Mouse (Mus musculus) gastrocnemius, postnatal 36 days (tissue): ENCODE data around the gene Tcf7l1. TPM values are rescaled to one million over a fixed set of nuclear protein-coding genes. Genes with fewer than 3 reads are reported as not detected.

Source experiments
- DNase-seq, 2 experiments: peaks; one replicate each; pipeline ENCODE4 v3.0.0; 2022
- intact Hi-C: fragments of 180-260 bp; cut with DNase I; formaldehyde crosslinking; loops from one replicate; pipeline ENCODE4 v1.15.1; 2025
- total RNA-seq, 2 experiments: library from RNA; stranded (reverse); gene quantifications; 2 replicates each; pipeline ENCODE4 v1.2.3; 2021

Gene Tcf7l1
- total RNA-seq, 2 experiments from 2014 or later, result 4.0 to 5.7 TPM

DNA sequence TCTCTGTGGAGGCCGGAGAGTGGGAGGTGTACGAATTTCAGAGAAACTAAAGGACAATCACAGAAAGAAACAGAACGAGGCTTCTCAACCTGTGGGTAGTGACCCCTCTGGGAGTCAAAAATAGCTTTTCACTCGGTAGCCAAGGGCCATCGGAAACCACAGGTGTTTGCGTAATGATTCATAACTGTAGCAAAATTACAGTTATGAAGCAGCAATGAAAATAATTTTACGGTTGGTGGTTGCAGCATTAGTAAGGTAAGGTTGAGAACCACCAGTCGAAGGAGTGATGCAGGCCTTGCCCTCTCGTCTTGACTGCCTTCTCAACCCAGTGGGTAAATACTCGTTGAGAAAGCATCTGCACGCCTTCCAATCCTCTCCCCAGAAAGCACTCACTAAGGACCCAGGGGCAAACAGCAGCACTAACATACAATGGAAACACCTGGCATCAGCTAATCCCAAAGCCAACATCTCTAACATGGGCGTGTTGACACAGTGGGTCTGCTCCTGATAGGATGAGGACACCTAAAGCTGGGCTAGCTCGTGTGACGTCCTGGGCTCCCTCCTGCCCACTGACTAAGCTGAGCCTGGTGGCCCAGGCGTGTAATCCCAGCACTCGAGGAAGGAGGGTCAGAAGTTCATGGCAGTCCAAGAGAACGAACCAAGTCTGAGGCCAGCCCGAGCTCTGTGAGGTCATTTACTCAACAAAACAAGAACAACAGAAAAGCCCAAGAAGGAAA is 147.7 kb downstream of the Tcf7l1 start:
- no peak for DNase-seq
- intact Hi-C loops, result no loop called here

DNA sequence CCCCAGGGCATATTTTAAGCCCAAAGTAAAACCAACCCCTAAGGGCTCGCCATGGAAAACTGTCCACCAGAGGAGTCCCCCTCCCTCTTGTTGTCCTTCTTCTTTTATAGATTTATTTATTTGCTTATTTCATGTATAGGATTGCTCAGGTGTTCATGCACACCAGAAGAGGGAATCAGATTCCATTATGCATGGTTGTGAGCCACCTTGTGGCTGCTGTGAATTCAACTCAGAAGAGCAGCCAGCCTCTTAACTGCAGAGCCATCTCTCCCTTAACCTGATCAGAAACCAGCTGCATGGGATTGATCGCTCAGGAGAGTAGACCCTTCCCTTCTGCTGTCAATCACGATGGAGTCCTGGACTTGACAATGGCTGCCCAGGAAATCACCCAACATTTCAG is 152.1 kb downstream of the Tcf7l1 start:
- DNase-seq, result no peak
- intact Hi-C loops, result loop anchor here (5.0 to 10.0 kb wide), 3 partner anchors 115 to 588 kb away; partner anchors contain the start of gene Dnah6

DNA sequence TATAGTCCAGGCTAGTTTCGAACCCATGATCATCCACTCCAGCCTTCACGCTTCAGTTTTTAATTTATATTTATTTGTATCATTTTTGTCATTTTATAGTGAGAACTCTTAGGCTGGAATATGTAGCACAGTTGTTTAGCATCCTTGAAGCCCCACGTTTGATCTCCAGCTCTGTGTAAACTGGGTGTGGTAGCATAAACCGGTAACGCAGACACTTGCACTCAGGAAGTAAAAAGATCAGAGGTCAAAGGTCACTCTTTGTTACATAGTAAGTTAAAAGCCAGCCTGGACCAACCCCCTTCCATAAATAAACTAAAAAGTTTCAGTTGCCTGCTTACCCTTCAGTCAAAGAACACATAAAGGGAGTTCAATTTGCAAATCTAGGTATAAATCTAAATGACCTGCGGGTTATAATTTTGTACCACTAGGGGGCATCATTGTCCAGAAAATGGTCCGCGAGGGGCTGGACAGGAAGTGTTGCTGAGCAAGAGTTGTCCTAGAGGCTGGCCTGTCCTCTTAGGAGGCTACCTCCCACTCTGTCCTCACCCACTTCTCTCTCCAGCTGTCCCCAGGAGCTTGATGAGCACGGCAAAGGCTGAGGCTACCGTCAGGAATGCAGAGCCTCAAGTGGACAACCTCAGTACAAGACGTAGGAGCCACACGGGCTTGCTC is 153.2 kb downstream of the Tcf7l1 start:
- intact Hi-C loops, result loop anchor here (2.0 to 10.0 kb wide), 4 partner anchors 116 to 589 kb away; partner anchors contain the start of genes Dnah6 and Tcf7l1

DNA sequence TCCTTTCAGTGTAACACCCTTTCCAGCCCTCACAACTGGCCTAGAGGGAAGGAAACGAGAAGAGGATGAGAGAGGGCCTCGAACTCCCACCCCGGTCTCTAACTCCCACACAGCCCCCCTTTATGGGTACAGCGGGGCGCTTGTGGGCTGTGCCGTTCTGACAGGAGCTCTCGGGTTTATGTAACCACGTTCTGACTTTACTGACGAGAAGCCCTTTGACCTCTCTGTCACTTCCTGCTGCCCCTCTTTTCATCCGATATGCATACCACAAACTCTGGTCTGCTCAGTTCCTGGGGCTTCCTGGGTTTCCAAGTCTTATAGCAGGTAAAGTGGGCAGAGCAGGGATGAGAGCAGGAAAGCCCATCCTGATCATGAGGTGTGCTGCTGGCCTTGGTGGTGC is 154.7 kb downstream of the Tcf7l1 start:
- intact Hi-C loops, result loop anchor here (2.0 to 10.0 kb wide), 3 partner anchors 33 to 590 kb away; partner anchors contain the start of genes Dnah6 and Tcf7l1
- no peak for DNase-seq

More for the DNA sequence above, 153.2 kb downstream of the Tcf7l1 start:
- peak; percentile 37 to 46 for DNase-seq

DNA sequence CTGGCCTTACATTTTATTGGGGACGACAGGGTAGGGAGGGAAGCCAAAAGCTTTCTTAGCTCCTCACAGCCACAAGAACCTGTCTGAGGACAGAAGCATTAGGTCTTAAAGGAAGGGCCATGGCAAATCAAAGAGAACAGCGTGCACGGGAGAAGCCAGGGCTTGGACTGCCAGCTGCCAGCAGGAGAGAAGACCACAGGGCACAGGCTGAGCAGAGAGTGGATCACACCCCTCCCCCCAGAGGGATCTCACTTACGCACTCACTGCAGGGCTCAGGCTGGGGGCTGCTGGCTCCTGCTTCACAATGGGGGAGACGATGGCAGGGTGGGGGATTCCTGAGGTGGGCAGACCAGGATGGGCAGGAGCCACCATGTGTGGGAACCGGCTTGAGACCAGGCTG is 157.4 kb downstream of the Tcf7l1 start:
- DNase-seq, result no peak
- intact Hi-C loops, result loop anchor here (5.0 to 10.0 kb wide), 2 partner anchors 36 to 593 kb away; partner anchors contain the start of gene Dnah6

DNA sequence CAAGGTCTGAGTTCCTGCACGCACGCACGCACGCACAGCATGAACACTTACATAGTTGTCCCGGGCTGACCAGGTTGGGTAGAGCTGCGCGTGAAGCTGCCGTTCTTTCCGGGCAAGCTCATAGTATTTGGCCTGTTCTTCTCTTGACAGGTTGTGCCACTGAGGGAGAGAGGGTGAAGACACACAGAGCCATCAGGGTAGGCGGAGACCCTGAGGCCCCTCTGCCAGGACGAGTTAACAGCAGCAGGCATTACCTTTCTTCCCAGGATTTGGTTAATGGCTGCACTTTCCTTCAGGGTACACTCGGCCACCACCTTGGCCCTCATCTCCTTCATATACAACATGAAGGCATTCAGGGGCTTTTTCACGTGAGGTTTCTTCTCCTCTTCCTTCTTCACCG is 158.1 kb downstream of the Tcf7l1 start:
- intact Hi-C loops, result loop anchor here (5.0 to 10.0 kb wide), 2 partner anchors 36 to 594 kb away; partner anchors contain the start of gene Dnah6

DNA sequence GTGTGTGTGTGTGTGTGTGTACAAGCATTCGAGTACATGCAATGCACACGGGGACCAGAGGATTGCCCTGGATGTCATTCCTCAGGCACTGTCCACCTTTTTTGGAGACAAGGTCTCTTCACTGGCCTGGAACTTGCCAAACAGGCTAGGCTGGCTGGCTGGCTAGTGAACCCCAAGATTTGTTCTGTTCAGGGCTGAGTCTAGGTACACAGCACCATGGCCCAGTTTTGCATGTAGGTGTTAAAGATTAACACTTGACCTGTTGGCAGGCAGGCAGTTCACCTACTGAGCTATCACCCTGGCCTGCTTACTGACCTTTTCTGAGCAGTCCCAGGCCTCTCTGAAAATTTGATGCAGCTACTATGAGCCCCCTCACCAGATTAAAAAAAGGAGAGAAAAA is 158.7 kb downstream of the Tcf7l1 start:
- intact Hi-C loops, result loop anchor here (5.0 to 10.0 kb wide), 2 partner anchors 37 to 594 kb away; partner anchors contain the start of gene Dnah6

More for the DNA sequence above, 158.1 kb downstream of the Tcf7l1 start:
- DNase-seq, result no peak

DNA sequence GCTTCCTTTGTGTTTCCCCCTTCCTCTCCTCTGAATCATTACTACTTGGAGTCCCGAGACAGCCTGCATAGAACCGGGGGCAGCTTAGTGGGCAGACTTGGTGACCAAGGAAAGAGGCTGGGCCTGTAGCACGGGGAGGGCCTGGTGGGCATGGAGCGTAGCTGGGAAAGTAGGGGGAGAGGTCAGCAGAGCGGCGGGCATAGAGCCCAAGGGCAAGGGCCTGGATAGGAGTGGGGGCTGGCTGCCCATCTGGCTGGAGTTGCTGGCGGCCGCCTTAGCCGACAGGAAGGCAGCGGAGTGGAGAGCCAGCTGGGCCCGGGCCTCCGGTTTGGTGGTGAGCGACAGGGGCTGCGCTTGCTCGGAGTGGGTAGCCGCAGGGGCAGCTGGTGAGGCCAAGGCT is 161.8 kb downstream of the Tcf7l1 start:
- no peak for DNase-seq

More for the DNA sequence above, 158.7 kb downstream of the Tcf7l1 start:
- no peak for DNase-seq

DNA sequence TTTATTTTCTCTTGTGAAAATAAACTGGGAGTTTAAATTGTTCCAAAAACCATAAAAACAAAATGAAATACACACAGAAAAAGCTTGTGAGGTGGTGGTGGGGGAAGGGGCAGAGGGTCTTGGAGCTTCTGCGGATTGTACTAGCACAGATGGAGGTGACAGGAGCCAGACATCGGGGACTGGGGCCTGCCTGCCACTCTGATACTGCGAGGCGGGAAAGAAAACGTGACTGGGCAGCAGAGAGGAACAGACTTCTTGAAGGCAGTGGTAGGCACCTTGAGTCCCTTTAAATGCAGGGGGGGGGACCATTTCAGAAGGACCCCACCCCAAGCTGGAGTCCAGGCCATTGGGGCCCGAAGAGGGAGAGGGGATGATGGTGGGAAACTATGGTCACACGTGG is 162.7 kb downstream of the Tcf7l1 start:
- intact Hi-C loops, result no loop called here
- DNase-seq, result no peak

More for the DNA sequence above, 161.8 kb downstream of the Tcf7l1 start:
- intact Hi-C loops, result no loop called here

DNA sequence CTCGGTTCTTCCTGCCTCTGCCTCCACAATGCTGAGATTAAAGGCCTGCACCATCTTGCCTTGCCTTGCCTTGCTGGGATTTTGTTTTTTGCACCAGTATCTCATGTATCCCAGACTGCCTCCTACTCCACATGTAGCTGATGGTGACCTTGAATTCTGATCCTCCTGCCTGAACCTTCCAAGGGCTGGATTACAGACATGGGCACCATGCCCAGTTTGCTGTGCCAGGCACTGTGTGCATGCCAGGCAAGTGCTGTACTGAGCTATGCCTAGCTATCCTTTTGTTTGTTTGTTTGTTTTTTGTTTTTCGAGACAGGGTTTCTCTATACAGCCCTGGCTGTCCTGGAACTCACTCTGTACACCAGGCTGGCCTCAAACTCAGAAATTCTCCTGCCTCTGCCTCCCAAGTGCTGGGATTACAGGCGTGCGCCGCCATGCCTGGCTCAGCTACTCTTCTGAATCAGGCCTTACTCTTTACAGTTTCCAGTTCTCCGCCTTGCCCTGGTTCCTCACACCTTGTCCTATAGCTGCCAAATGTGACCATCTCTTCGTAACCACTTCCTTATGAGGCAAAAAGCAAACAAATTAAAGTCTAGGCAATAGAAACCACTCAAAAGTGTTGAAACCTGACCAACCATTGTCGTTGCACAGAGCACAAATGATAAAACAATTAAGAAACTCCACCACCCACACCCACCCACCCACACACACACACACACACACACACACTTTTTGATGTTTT is 165.2 kb downstream of the Tcf7l1 start:
- peak; percentile 34 to 39 for DNase-seq
- intact Hi-C loops, result no loop called here

DNA sequence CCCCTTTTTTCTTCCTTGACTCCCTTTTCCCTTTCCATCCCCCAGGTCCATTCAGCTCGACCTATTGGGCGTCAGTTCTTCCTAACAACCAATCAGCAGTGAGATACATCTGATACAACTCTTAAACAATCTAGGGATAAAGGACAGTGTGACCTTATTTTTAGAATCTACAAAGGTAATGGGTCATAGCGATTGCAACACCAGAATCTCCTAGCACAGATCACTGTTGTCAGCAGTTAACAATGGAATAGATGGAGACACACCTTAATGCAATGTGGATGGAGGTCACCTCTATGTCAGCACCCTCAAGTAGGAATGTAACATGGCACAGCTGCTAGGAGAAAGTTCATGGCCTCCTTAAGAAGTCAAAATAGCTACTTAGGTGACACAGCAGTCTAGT is 166.1 kb downstream of the Tcf7l1 start:
- intact Hi-C loops, result no loop called here
- no peak for DNase-seq

DNA sequence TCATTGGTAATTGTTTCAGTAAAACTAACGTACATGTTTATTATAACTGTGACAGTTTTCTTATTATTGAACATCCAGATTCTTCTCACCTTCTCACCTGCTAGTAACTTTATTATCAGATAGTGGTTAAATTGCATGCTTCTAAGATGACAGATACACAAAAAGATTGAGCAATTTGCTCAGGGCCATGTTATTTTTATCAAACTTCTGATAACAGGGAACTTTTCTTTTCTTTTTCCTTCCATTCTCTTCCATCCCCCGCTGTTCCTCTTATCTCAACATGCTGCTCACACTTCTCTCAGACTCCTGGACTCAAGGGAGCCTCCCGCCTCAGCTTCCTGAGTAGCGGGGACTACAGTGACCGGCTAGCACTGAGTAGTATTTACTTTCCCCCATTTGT is 168.1 kb downstream of the Tcf7l1 start:
- intact Hi-C loops, result no loop called here
- DNase-seq, result no peak

DNA sequence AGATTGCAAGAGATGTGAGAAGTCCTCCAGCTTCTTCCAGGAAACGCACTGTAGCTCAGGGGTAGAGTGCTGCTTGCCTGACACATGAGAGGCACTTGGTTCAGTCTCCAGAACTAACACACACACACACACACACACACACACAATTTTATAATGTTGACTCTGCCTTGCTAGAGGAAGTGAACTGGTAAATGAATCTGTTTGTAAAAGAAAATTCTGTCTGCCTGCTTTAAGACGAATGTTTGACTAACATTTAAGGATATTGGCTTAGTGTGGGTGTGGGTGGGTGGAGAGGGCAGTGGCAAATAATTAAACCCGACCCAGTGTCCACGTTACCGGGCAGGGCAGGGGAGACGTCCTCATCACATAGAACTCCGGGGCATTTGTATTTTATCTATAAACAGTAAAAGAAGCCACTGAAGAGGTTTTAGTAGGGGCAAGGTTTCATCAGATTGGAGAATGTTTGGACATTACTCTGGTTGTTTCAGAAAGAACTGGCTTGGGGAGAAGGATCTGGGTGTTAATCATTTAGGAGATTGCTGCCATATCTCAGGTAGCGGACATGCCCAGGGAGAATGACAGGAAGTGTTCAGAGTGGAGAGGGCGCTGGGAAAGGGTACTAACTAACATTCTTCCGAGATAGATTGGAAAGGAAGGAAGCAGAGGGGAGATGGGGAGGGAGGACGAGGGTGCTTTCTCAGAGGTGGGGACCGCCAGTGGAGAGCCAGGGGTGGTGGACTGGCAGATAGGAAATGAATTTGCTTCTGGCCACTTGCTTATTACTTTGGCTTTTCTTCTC is 169.1 kb downstream of the Tcf7l1 start:
- no peak for DNase-seq
- intact Hi-C loops, result no loop called here

DNA sequence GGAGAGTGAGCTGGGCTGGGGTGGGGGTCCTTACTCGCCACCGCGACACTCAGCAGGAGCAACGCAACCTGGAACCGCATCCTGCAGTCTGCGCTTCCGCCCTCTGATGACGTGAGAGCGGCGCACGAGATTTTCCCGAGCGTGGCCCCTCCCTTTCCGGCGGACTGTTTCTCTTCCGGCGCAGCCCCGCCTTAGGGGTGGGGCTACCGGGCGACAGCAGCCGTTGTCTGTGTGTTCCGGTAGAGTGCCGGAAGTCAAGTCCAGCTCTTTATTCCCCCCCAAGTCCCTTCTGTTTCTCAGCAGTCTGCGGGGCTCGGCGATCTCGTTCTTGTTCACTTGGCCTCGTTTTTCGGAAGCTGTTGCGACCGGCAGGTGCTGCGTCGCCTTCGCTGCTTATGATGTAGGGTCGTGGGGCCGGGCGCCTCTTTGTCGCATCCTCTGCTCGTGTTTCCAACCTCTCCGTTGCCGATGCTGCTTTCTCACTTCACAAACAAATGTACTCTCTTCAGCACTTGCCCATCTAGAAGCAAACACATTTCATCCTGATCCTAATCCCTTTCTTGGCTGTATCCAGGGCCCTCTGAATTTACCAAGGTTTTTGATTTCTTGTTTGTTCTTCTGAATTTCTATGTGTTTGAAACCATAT is 172.3 kb downstream of the Tcf7l1 start, which contains the start of gene Tgoln1:
Gene Tgoln1, minus strand, starts transcription at position 358 of the 646 bp plus-strand sequence.
- intact Hi-C loops, result no loop called here
- DNase-seq, result peak; percentile 89 to 92

DNA sequence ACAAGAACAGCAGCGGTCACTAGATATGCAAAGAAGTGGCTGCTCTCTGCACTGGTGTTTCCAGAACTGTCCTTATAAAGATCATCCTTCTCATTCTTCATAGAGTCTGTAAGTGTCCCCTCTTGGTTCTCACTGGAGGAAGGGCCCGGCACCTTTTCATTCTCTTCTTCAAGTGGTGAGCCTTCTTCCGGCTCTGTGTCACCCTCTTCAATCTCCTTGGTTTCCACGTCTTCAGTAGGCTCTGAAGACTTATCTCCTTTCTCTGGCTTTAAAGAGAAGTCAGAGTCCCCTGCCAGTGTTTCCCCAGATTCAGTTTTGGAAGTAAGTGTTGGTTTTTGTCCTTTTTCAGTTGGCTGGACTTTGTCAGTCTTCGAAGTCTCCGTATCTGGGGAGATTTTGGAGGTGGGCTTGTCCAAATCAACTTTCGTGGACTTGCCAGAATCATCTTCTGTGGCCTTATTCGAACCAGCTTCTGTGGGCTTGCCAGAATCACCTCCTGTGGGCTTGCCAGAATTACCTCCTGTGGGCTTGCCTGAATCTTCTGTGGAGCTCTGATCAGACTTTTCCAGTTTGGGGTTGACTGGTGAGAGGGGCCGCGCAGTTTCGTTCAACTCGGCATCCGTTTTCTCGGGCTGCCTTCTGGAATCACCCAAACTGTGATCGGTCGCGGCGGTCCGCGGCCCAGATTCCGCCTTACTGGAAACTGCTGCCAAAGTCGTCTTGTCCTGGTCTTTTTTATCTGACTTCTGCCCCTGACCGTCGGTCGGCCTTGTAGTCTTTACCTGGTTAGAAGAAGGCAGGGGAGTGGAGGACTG is 173.3 kb downstream of the Tcf7l1 start:
- DNase-seq, result no peak
- intact Hi-C loops, result no loop called here

DNA sequence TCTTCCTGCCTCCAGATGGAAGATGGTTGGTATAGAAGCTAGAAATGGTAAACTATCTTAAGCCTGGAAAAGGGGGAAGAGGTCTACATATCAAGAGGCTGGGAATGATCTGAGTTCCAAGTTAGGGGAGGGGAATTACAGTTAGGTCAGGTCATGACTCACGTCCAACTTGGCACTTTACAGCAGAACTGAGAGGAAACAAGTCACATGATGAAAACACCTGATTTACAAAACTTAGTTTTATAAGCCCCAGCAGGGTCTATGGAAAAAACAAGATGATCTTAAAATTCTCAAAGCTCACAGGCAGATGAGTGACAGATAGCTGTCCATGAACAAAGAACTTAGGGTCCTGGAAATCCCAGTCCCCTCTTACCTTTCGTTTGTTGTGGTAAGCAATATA is 173.9 kb downstream of the Tcf7l1 start:
- no peak for DNase-seq
- intact Hi-C loops, result no loop called here

DNA sequence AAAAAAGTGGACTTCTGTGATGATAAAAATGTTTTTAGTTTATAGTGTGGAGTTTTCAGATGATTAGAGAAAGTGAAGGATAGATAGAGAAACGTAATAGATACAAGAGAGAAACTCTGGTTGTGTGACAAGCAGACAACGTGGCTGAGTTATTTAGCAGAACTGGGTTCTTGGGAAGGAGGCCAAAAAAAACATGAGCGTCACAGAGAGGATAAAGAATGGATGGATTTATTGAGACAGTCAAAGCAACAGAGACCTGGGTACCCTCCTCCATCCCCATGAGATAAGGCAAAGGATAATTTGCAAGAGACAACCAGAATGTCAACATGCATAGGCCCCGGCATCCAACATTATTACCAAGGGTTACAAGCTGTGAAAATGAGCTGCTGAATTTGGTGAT is 178.8 kb downstream of the Tcf7l1 start:
- DNase-seq, result no peak
- intact Hi-C loops, result no loop called here

DNA sequence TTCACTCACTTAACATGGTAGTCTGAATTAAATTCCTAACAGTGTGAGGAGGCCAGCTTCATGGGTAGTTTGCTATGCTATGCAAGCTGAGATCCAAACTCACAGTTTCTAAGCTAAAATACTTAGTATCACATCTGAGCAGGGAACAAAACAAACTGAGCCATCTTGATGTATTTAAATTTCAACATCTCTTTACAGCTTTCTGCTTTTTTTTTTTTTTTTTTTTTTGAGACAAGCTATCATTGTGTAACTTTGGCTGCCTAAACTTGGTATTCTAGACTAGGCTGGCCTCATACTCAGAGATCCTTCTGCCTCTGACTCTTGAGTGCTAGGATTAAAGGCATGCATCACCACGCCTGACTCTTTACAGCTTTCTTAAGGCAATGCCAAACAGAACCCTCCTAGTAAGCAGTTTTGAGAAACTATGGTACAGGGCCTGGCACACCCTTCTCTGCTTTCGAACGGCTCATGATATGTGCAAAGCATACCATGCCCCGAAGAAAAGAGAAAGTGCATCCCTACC is 180.3 kb downstream of the Tcf7l1 start:
- intact Hi-C loops, result no loop called here
- DNase-seq, result no peak
